Mouse (Mus musculus) layer of hippocampus, adult 9-11 months (tissue): Measurements from ENCODE around the gene Pdcd1.
"Not testable (repeated sequence)": the region's sequence is repeated elsewhere in the genome, so short reads cannot be mapped to it uniquely, and the experiment has no call there.

Experiments
- DNase-seq: peaks from one replicate; pipeline ENCODE4 v3.0.0; 2022

Gene Pdcd1

GRCm38 (mm10) chr1:94052373-94052772 is at the start of gene Pdcd1:
Gene Pdcd1 (minus strand): TSS chr1:94052553.
- DNase-seq = no peak

GRCm38 (mm10) chr1:94091788-94092187 is 39.4 kb upstream of the Pdcd1 start:
- DNase-seq = no peak

- DNase-seq = no peak
Measured at GRCm38 (mm10) chr1:94086311-94086898, 34.1 kb upstream of the Pdcd1 start.

- DNase-seq = no peak
Measured at GRCm38 (mm10) chr1:94085324-94086105, 33.2 kb upstream of the Pdcd1 start.

GRCm38 (mm10) chr1:94081761-94082160 is 29.4 kb upstream of the Pdcd1 start:
- no peak for DNase-seq

- no peak for DNase-seq
Measured at GRCm38 (mm10) chr1:94081191-94081590, 28.8 kb upstream of the Pdcd1 start.

GRCm38 (mm10) chr1:94080718-94081117 is 28.4 kb upstream of the Pdcd1 start:
- no peak for DNase-seq

GRCm38 (mm10) chr1:94078835-94079440 is 26.6 kb upstream of the Pdcd1 start:
- DNase-seq = peak; percentile 90

- DNase-seq = no peak
Measured at GRCm38 (mm10) chr1:94078314-94078713, 26.0 kb upstream of the Pdcd1 start.

- DNase-seq = no peak
Measured at GRCm38 (mm10) chr1:94076702-94077101, 24.3 kb upstream of the Pdcd1 start.

GRCm38 (mm10) chr1:94074756-94075155 is 22.4 kb upstream of the Pdcd1 start:
- no peak for DNase-seq

- not testable (repeated sequence) for DNase-seq
Measured at GRCm38 (mm10) chr1:94058281-94058680, 5.9 kb upstream of the Pdcd1 start.

- DNase-seq = no peak
Measured at GRCm38 (mm10) chr1:94057401-94057800, 5.0 kb upstream of the Pdcd1 start.

GRCm38 (mm10) chr1:94055966-94056365 is 3.6 kb upstream of the Pdcd1 start:
- peak; percentile 71 for DNase-seq

- peak; percentile 52 for DNase-seq
Measured at GRCm38 (mm10) chr1:94054481-94054880, 2.1 kb upstream of the Pdcd1 start.

- DNase-seq = peak; percentile 94
Measured at GRCm38 (mm10) chr1:94053530-94054216, 1.3 kb upstream of the Pdcd1 start.

- DNase-seq = no peak
Measured at GRCm38 (mm10) chr1:94051104-94051503, 1.2 kb downstream of the Pdcd1 start.

GRCm38 (mm10) chr1:94046544-94046943 is 5.8 kb downstream of the Pdcd1 start:
- DNase-seq = peak; percentile 28

GRCm38 (mm10) chr1:94045559-94045958 is 6.8 kb downstream of the Pdcd1 start:
- no peak for DNase-seq

GRCm38 (mm10) chr1:94040391-94040790 is 12.0 kb downstream of the Pdcd1 start:
- DNase-seq = no peak

GRCm38 (mm10) chr1:94034984-94035743 is 17.2 kb downstream of the Pdcd1 start:
- peak; percentile 89 for DNase-seq

GRCm38 (mm10) chr1:94033075-94033602 is 19.2 kb downstream of the Pdcd1 start:
- no peak for DNase-seq
